Mouse (Mus musculus): ENCODE measurements at regions not wholly inside any gene's neighbourhood (a gene's known extent, or its start where the extent isn't known, plus 50 kb on each side); places are given as distances from the start of the nearest gene placed in this dataset.

GRCm38 (mm10) chr11:114536616-114537493 lies 131.5 kb upstream of the Rpl38 start:
- ATAC-seq (ENCODE audit: low FRiP score, low read depth) (no peak), DNase-seq (ENCODE audit: low spot score) (no peak)
- Histone ChIP-seq H3K9me3 (ENCODE audit: control insufficient read depth, low read length) (no peaks in the 10 kb centered on the region), H3K4me2 (replicated peaks; ENCODE audit: low read depth, low read length, severe bottlenecking) (no peak overlapping the region), H3K27me3 (ENCODE audit: control insufficient read depth, insufficient read depth, low read length) (no peaks in the 10 kb centered on the region), H3K4me3 (replicated peaks; ENCODE audit: low read length) (no peak overlapping the region), H3K27ac (replicated peaks; ENCODE audit: low read depth, low read length) (no peak overlapping the region), H3K4me1 (ENCODE audit: control insufficient read depth, insufficient read depth, low read length) (0 out of 2 replicates have a peak, but pooled peaks cover 3% of the 10 kb centered on the region), H3K36me3 (ENCODE audit: control insufficient read depth, insufficient read depth, low read length) (no peaks in the 10 kb centered on the region), H3K9ac (ENCODE audit: low read depth, low read length, severe bottlenecking) (no peak overlapping the region)
- TF ChIP-seq POLR2A (IDR thresholded peaks at IDR 0.05; ENCODE audit: borderline replicate concordance, extremely low read depth, insufficient read depth, insufficient read length) = no peak
- WGBS = 19% methylated on average over 13 of the region's 13 CpGs

- Histone ChIP-seq H3K9me3 (ENCODE audit: control insufficient read depth, low read length) (no peaks in the 10 kb centered on the region), H3K27me3 (ENCODE audit: control insufficient read depth, insufficient read depth, low read length) (no peaks in the 10 kb centered on the region), H3K4me3 (replicated peaks; ENCODE audit: low read length) (no peak overlapping the region), H3K36me3 (ENCODE audit: control insufficient read depth, insufficient read depth, low read length) (no peaks in the 10 kb centered on the region), H3K4me1 (ENCODE audit: control insufficient read depth, insufficient read depth, low read length) (0 out of 2 replicates have a peak, but pooled peaks cover 3% of the 10 kb centered on the region), H3K4me2 (replicated peaks; ENCODE audit: low read depth, low read length, severe bottlenecking) (no peak overlapping the region), H3K27ac (replicated peaks; ENCODE audit: low read depth, low read length) (no peak overlapping the region), H3K9ac (ENCODE audit: low read depth, low read length, severe bottlenecking) (no peak overlapping the region)
- ATAC-seq (ENCODE audit: low FRiP score, low read depth) (no peak), DNase-seq (ENCODE audit: low spot score) (no peak)
- TF ChIP-seq POLR2A (IDR thresholded peaks at IDR 0.05; ENCODE audit: borderline replicate concordance, extremely low read depth, insufficient read depth, insufficient read length) = no peak
- 84% methylated on average over 9 of the region's 9 CpGs for WGBS
Observed at GRCm38 (mm10) chr11:114535900-114536299, 132.4 kb upstream of the Rpl38 start.

- Histone ChIP-seq H3K9me3 (ENCODE audit: control insufficient read depth, low read length) (no peaks in the 10 kb centered on the region), H3K4me1 (ENCODE audit: control insufficient read depth, insufficient read depth, low read length) (0 out of 2 replicates have a peak, but pooled peaks cover 3% of the 10 kb centered on the region), H3K4me2 (replicated peaks; ENCODE audit: low read depth, low read length, severe bottlenecking) (no peak overlapping the region), H3K36me3 (ENCODE audit: control insufficient read depth, insufficient read depth, low read length) (no peaks in the 10 kb centered on the region), H3K4me3 (replicated peaks; ENCODE audit: low read length) (no peak overlapping the region), H3K27me3 (ENCODE audit: control insufficient read depth, insufficient read depth, low read length) (no peaks in the 10 kb centered on the region), H3K27ac (replicated peaks; ENCODE audit: low read depth, low read length) (no peak overlapping the region), H3K9ac (ENCODE audit: low read depth, low read length, severe bottlenecking) (no peak overlapping the region)
- no peak for DNase-seq (ENCODE audit: low spot score)
- no peak for ATAC-seq (ENCODE audit: low FRiP score, low read depth)
- 48% methylated on average over 7 of the region's 7 CpGs for WGBS
- TF ChIP-seq POLR2A (IDR thresholded peaks at IDR 0.05; ENCODE audit: borderline replicate concordance, extremely low read depth, insufficient read depth, insufficient read length) = no peak
Observed at GRCm38 (mm10) chr11:114534436-114534835, 133.9 kb upstream of the Rpl38 start.

GRCm38 (mm10) chr11:114531241-114531765 lies 137.0 kb upstream of the Rpl38 start:
- H3K4me1 ChIP-seq (ENCODE audit: control insufficient read depth, insufficient read depth, low read length) = 0 out of 2 replicates have a peak, but pooled peaks cover 3% of the 10 kb centered on the region
- no peaks in the 10 kb centered on the region for H3K36me3 ChIP-seq (ENCODE audit: control insufficient read depth, insufficient read depth, low read length)
- no peak for TF ChIP-seq POLR2A (IDR thresholded peaks at IDR 0.05; ENCODE audit: borderline replicate concordance, extremely low read depth, insufficient read depth, insufficient read length)
- DNase-seq (ENCODE audit: low spot score) (no peak), ATAC-seq (ENCODE audit: low FRiP score, low read depth) (no peak)
- WGBS = 69% methylated on average over 4 of the region's 4 CpGs
- H3K27me3 ChIP-seq (ENCODE audit: control insufficient read depth, insufficient read depth, low read length) = no peaks in the 10 kb centered on the region
- no peak overlapping the region for H3K27ac ChIP-seq (replicated peaks; ENCODE audit: low read depth, low read length)
- H3K4me3 ChIP-seq (replicated peaks; ENCODE audit: low read length) = no peak overlapping the region
- H3K9me3 ChIP-seq (ENCODE audit: control insufficient read depth, low read length) = no peaks in the 10 kb centered on the region
- no peak overlapping the region for H3K4me2 ChIP-seq (replicated peaks; ENCODE audit: low read depth, low read length, severe bottlenecking)
- H3K9ac ChIP-seq (ENCODE audit: low read depth, low read length, severe bottlenecking) = no peak overlapping the region

GRCm38 (mm10) chr11:114528937-114529772 lies 139.2 kb upstream of the Rpl38 start:
- no peak for TF ChIP-seq POLR2A (IDR thresholded peaks at IDR 0.05; ENCODE audit: borderline replicate concordance, extremely low read depth, insufficient read depth, insufficient read length)
- H3K27me3 ChIP-seq (ENCODE audit: control insufficient read depth, insufficient read depth, low read length) = no peaks in the 10 kb centered on the region
- H3K9me3 ChIP-seq (ENCODE audit: control insufficient read depth, low read length) = no peaks in the 10 kb centered on the region
- no peak overlapping the region for H3K9ac ChIP-seq (ENCODE audit: low read depth, low read length, severe bottlenecking)
- no peak for ATAC-seq (ENCODE audit: low FRiP score, low read depth)
- 46% methylated on average over 10 of the region's 10 CpGs for WGBS
- H3K27ac ChIP-seq (replicated peaks; ENCODE audit: low read depth, low read length) = no peak overlapping the region
- no peak for DNase-seq (ENCODE audit: low spot score)
- no peak overlapping the region for H3K4me2 ChIP-seq (replicated peaks; ENCODE audit: low read depth, low read length, severe bottlenecking)
- no peaks in the 10 kb centered on the region for H3K36me3 ChIP-seq (ENCODE audit: control insufficient read depth, insufficient read depth, low read length)
- H3K4me1 ChIP-seq (ENCODE audit: control insufficient read depth, insufficient read depth, low read length) = 0 out of 2 replicates have a peak, but pooled peaks cover under 1% of the 10 kb centered on the region
- H3K4me3 ChIP-seq (replicated peaks; ENCODE audit: low read length) = no peak overlapping the region
